Mouse (Mus musculus): Measurements from ENCODE around the gene Poc1b.

DNA sequence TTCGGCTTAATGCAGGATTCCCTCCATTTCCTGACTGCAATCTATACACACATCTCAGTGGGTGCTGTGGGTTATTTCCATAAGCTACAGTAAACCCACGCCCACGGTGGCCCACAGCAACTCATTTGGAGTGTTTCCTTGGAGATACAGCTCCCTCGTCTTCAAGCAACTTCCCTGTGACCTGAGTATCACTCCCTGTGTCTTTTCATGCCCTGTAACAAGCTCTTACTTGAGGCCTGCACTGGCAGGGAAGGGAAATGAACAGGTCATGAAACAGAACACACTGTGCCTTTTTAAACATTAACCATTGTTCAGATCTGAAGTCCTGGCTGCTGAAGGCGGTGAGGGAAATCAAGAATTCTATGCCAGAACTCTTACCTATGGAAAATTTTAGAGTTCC lies 115.9 kb downstream of the Poc1b start:
- TF ChIP-seq CTCF (IDR thresholded peaks at IDR 0.05; ENCODE audit: low read depth, low read length) (no peak), POLR2A (IDR thresholded peaks at IDR 0.05; ENCODE audit: extremely low read depth, insufficient read depth, low read length) (no peak)
